Mouse (Mus musculus): ENCODE results near the gene Cdkn1a. TPM values are rescaled to one million over a fixed set of nuclear protein-coding genes. Genes with fewer than 3 reads are reported as not detected.

Cdkn1a gene
- polyA plus RNA-seq, 1 experiment from 2014 or later: 13.8 TPM

DNA sequence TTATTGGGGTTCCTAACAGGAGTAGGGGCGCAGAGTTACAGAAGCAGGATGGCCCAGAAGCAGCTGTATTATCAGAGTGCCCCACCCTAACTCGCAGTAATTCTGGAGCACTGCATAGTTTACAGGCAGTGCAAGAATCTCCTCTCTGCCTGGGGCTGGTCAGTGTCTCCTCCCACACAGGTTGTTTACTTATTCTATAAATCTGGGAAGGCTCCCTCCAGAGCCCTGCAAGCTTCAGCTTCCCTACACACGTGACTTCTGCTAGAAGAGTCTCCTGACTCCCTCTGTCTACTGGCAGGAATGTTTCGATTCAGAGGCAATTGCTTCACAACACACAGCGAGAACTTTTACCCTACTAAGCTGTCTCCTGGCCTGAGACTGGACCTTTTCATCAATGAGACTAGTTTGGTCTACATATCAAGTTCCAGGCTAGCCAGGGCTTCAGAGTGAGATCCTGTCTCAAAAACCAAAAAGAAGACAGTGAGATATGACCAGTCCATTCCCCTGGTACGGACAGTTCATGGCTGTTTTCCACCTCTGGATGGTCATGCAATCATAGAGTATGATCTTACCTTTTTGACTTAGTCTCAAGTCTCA, 32.9 kb downstream of the Cdkn1a start:
- WGBS: 62% methylated on average over 6 of the region's 6 CpGs

DNA sequence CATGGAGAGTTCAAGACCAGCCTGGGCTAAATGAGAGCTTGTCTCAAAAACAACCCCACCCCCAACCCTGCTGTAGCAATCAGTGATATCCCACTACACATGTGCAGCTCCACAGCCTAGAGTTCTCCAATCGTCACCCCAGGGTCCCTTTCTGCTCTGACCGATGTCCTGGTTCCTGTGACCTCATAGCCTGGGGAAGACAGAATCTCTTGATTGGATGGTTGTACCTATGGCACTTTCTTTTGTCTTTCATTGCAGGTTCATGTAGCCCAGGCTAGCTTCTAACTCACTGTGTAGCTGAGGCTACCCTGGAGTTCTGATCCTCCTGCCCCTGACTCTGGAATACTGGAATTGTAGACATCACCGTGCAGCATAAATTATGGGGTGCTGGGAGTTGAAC, 35.8 kb downstream of the Cdkn1a start:
- ATAC-seq (replicated peaks; ENCODE audit: low FRiP score) (no peak), DNase-seq (ENCODE audit: low spot score) (no peak)
- Histone ChIP-seq H3K4me2 (no peak overlapping the region), H3K4me1 (replicated peaks; ENCODE audit: control insufficient read depth, insufficient read depth, low read length) (no peaks in the 10 kb centered on the region), H3K27ac (ENCODE audit: low read depth, low read length) (no peak overlapping the region), H3K9me3 (ENCODE audit: control insufficient read depth, low read length) (no peaks in the 10 kb centered on the region), H3K9ac (ENCODE audit: low read depth, low read length) (no peak overlapping the region), H3K36me3 (ENCODE audit: control insufficient read depth, insufficient read depth, low read length) (no peaks in the 10 kb centered on the region), H3K4me3 (ENCODE audit: low read depth, low read length) (no peak overlapping the region), H3K27me3 (replicated peaks; ENCODE audit: control insufficient read depth, insufficient read depth, low read length) (no peaks in the 10 kb centered on the region)
- 86% methylated on average over 3 of the region's 3 CpGs for WGBS

More for the DNA sequence above, 32.9 kb downstream of the Cdkn1a start:
- H3K4me3 ChIP-seq (ENCODE audit: low read depth, low read length): no peak overlapping the region
- H3K36me3 ChIP-seq (ENCODE audit: control insufficient read depth, insufficient read depth, low read length): no peaks in the 10 kb centered on the region
- H3K27ac ChIP-seq (ENCODE audit: low read depth, low read length): no peak overlapping the region
- no peaks in the 10 kb centered on the region for H3K4me1 ChIP-seq (replicated peaks; ENCODE audit: control insufficient read depth, insufficient read depth, low read length)
- DNase-seq (ENCODE audit: low spot score) (no peak), ATAC-seq (replicated peaks; ENCODE audit: low FRiP score) (0 out of 2 replicates have a peak, but pooled peaks have one; percentile 15)
- no peak overlapping the region for H3K9ac ChIP-seq (ENCODE audit: low read depth, low read length)
- no peaks in the 10 kb centered on the region for H3K9me3 ChIP-seq (ENCODE audit: control insufficient read depth, low read length)
- H3K4me2 ChIP-seq: no peak overlapping the region
- H3K27me3 ChIP-seq (replicated peaks; ENCODE audit: control insufficient read depth, insufficient read depth, low read length): no peaks in the 10 kb centered on the region

DNA sequence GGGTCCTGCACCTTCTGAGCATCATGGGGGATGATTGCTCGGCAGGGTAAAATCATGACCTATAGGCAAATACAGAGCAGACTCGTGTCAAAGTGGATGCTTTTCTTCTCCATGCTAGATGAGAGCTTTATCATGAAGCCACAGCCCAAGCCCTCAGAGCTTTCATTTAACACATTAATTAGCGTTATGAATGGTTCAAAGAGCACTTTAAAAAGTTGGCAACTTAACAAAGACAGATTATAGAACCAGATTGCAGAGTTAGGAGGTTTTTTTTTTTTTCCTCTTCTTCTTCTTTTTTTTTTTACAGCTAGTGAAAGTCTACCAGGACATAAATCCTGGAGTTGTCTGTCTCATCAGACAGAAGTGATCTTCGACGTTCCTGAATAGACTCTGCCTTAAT, 38.6 kb downstream of the Cdkn1a start:
- H3K36me3 ChIP-seq (ENCODE audit: control insufficient read depth, insufficient read depth, low read length): no peaks in the 10 kb centered on the region
- no peaks in the 10 kb centered on the region for H3K27me3 ChIP-seq (replicated peaks; ENCODE audit: control insufficient read depth, insufficient read depth, low read length)
- H3K27ac ChIP-seq (ENCODE audit: low read depth, low read length): no peak overlapping the region
- 66% methylated on average over 5 of the region's 5 CpGs for WGBS
- DNase-seq (ENCODE audit: low spot score) (no peak), ATAC-seq (replicated peaks; ENCODE audit: low FRiP score) (no peak)
- 0 out of 2 replicates have a peak, but pooled peaks cover 4% of the 10 kb centered on the region for H3K4me1 ChIP-seq (replicated peaks; ENCODE audit: control insufficient read depth, insufficient read depth, low read length)
- no peak overlapping the region for H3K4me2 ChIP-seq
- no peak overlapping the region for H3K9ac ChIP-seq (ENCODE audit: low read depth, low read length)
- H3K4me3 ChIP-seq (ENCODE audit: low read depth, low read length): no peak overlapping the region
- H3K9me3 ChIP-seq (ENCODE audit: control insufficient read depth, low read length): no peaks in the 10 kb centered on the region

DNA sequence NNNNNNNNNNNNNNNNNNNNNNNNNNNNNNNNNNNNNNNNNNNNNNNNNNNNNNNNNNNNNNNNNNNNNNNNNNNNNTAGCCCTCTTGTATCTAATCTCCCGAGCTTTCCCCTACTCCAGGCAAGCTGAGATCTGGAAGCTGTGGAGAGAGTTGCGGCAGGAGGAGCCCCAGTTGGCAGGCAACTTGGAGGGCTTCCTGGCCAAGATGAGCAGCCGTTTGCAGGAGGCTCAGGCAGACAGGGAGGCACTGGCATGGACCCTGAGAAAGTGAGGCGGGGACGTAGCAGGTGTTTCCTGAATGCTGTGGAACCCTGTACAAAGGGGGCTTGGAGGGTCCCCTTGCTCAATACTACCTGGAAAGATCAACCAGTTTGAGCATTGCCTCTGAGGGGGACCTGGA, 44.3 kb downstream of the Cdkn1a start:
- Histone ChIP-seq H3K27me3 (replicated peaks; ENCODE audit: control insufficient read depth, insufficient read depth, low read length) (no peaks in the 10 kb centered on the region), H3K27ac (ENCODE audit: low read depth, low read length) (no peak overlapping the region), H3K4me2 (no peak overlapping the region), H3K4me1 (replicated peaks; ENCODE audit: control insufficient read depth, insufficient read depth, low read length) (0 out of 2 replicates have a peak, but pooled peaks cover 4% of the 10 kb centered on the region), H3K9ac (ENCODE audit: low read depth, low read length) (no peak overlapping the region), H3K36me3 (ENCODE audit: control insufficient read depth, insufficient read depth, low read length) (no peaks in the 10 kb centered on the region), H3K9me3 (ENCODE audit: control insufficient read depth, low read length) (no peaks in the 10 kb centered on the region), H3K4me3 (ENCODE audit: low read depth, low read length) (no peak overlapping the region)
- ATAC-seq (replicated peaks; ENCODE audit: low FRiP score) (no peak), DNase-seq (ENCODE audit: low spot score) (no peak)
- WGBS: 71% methylated on average over 5 of the region's 5 CpGs

DNA sequence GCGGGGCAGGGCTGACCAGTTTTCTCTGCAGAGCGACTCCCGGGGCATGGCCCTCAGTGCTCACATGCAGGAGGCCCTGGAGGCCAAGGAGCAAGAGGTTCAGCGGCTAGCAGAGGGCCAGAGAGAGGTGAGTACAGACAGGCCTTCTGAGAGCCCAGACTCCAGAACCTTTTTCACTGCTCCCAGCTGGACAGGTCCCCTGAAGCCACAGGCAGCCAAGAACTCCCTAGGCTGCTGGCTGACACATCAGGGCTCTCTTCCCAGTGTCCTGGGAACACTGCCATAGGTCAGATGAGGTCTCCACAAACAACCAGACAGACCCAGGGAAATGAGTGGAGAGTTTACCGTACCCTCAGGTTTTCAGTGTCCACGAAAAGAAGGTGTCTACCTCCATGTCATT, 45.5 kb downstream of the Cdkn1a start:
- Histone ChIP-seq H3K9me3 (ENCODE audit: control insufficient read depth, low read length) (no peaks in the 10 kb centered on the region), H3K4me2 (no peak overlapping the region), H3K27me3 (replicated peaks; ENCODE audit: control insufficient read depth, insufficient read depth, low read length) (no peaks in the 10 kb centered on the region), H3K9ac (ENCODE audit: low read depth, low read length) (no peak overlapping the region), H3K36me3 (ENCODE audit: control insufficient read depth, insufficient read depth, low read length) (no peaks in the 10 kb centered on the region), H3K27ac (ENCODE audit: low read depth, low read length) (no peak overlapping the region), H3K4me1 (replicated peaks; ENCODE audit: control insufficient read depth, insufficient read depth, low read length) (0 out of 2 replicates have a peak, but pooled peaks cover 4% of the 10 kb centered on the region), H3K4me3 (ENCODE audit: low read depth, low read length) (no peak overlapping the region)
- 72% methylated on average over 6 of the region's 6 CpGs for WGBS
- DNase-seq (ENCODE audit: low spot score) (no peak), ATAC-seq (replicated peaks; ENCODE audit: low FRiP score) (no peak)

DNA sequence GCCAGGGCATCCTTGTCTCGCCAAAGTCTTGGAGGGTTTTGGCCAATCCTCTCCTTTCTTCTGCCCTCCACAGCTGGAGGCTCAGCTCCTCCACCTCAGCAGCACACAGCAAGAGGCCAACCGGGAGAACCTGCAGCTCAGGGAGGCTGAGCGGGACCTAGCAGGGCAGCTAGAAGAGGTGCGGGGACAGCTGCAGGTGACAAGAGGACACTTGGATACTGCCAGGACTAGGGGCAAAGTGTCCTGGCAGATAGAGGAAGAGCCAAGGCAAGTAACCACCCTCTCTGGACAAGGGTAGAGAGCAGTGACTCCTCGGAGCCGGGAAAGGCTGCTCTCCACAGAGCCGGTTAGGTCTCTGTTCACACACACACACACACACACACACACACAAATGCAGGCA, 47.1 kb downstream of the Cdkn1a start:
- ATAC-seq (replicated peaks; ENCODE audit: low FRiP score): no peak
- no peaks in the 10 kb centered on the region for H3K27me3 ChIP-seq (replicated peaks; ENCODE audit: control insufficient read depth, insufficient read depth, low read length)
- no peak overlapping the region for H3K27ac ChIP-seq (ENCODE audit: low read depth, low read length)
- H3K9ac ChIP-seq (ENCODE audit: low read depth, low read length): no peak overlapping the region
- no peak for DNase-seq (ENCODE audit: low spot score)
- no peaks in the 10 kb centered on the region for H3K9me3 ChIP-seq (ENCODE audit: control insufficient read depth, low read length)
- H3K4me3 ChIP-seq (ENCODE audit: low read depth, low read length): no peak overlapping the region
- no peak overlapping the region for H3K4me2 ChIP-seq
- 84% methylated on average over 7 of the region's 7 CpGs for whole genome bisulfite sequencing
- no peaks in the 10 kb centered on the region for H3K36me3 ChIP-seq (ENCODE audit: control insufficient read depth, insufficient read depth, low read length)
- H3K4me1 ChIP-seq (replicated peaks; ENCODE audit: control insufficient read depth, insufficient read depth, low read length): 0 out of 2 replicates have a peak, but pooled peaks cover 4% of the 10 kb centered on the region

DNA sequence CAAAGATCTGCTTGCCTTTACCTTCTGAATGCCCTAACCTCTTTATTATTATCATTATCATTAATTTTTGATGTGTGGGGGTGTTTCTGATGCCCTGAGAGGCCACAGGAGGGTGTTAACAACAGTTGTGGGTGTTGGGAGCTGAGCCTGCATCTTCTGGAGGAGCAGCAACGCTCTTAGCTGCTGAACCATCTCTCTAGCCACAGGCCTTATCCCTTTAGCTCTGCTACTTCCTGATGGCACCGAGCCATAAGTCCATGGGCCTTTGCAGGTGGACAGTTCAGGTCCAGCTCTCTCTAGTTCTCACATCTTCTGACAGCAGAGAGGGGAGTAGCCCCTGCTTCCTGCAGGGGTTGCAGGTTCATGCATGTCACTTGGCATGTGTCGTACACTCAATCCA, 50.8 kb downstream of the Cdkn1a start:
- Histone ChIP-seq H3K36me3 (ENCODE audit: control insufficient read depth, insufficient read depth, low read length) (no peaks in the 10 kb centered on the region), H3K9me3 (ENCODE audit: control insufficient read depth, low read length) (no peaks in the 10 kb centered on the region), H3K27ac (ENCODE audit: low read depth, low read length) (no peak overlapping the region), H3K9ac (ENCODE audit: low read depth, low read length) (no peak overlapping the region), H3K4me3 (ENCODE audit: low read depth, low read length) (no peak overlapping the region), H3K4me1 (replicated peaks; ENCODE audit: control insufficient read depth, insufficient read depth, low read length) (no peaks in the 10 kb centered on the region), H3K4me2 (no peak overlapping the region), H3K27me3 (replicated peaks; ENCODE audit: control insufficient read depth, insufficient read depth, low read length) (no peaks in the 10 kb centered on the region)
- DNase-seq (ENCODE audit: low spot score) (no peak), ATAC-seq (replicated peaks; ENCODE audit: low FRiP score) (no peak)
- 75% methylated on average over 3 of the region's 3 CpGs for WGBS

DNA sequence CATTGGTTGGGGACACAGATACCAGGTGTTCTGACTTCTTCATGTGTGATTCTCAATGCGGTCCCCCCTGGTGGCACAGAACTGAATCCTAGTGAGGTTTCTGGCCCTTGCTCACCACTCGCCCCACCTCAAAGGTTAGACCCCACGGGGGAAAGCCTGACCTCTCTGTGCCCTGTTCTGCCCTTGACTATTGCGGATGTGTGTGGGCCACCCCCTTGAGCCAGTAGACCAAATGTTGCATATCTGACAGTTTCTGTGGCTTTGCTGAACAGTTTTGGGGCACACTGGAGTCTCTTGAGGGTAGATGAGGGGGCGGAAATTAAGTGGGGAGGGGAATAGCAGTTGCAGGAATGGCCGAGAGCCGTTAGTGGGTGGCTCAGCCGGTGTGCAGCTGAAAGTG, 52.5 kb downstream of the Cdkn1a start:
- no peaks in the 10 kb centered on the region for H3K36me3 ChIP-seq (ENCODE audit: control insufficient read depth, insufficient read depth, low read length)
- DNase-seq (ENCODE audit: low spot score) (no peak), ATAC-seq (replicated peaks; ENCODE audit: low FRiP score) (no peak)
- H3K27me3 ChIP-seq (replicated peaks; ENCODE audit: control insufficient read depth, insufficient read depth, low read length): no peaks in the 10 kb centered on the region
- no peaks in the 10 kb centered on the region for H3K9me3 ChIP-seq (ENCODE audit: control insufficient read depth, low read length)
- 88% methylated on average over 8 of the region's 8 CpGs for WGBS
- no peaks in the 10 kb centered on the region for H3K4me1 ChIP-seq (replicated peaks; ENCODE audit: control insufficient read depth, insufficient read depth, low read length)
- no peak overlapping the region for H3K9ac ChIP-seq (ENCODE audit: low read depth, low read length)
- H3K4me2 ChIP-seq: no peak overlapping the region
- no peak overlapping the region for H3K27ac ChIP-seq (ENCODE audit: low read depth, low read length)
- H3K4me3 ChIP-seq (ENCODE audit: low read depth, low read length): no peak overlapping the region

DNA sequence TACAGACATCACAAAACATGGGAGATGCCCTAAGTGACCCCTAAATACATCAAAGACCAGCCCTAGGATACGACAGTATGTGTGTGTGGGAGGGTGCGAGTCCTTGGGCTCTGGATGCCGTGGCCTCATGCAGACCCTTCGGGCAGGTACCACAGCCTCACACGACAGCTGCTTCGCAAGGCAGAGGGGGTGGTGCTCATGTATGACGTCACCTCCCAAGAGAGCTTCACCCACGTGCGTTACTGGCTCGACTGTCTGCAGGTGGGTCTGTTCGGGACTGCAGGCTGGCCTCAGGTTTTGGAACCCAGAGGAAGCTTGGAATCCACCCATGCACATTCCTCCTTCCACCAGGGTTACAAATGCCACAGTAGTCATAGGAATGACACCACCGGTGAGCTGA, 54.3 kb downstream of the Cdkn1a start:
- no peaks in the 10 kb centered on the region for H3K36me3 ChIP-seq (ENCODE audit: control insufficient read depth, insufficient read depth, low read length)
- DNase-seq (ENCODE audit: low spot score) (no peak), ATAC-seq (replicated peaks; ENCODE audit: low FRiP score) (no peak)
- H3K4me3 ChIP-seq (ENCODE audit: low read depth, low read length): no peak overlapping the region
- H3K27me3 ChIP-seq (replicated peaks; ENCODE audit: control insufficient read depth, insufficient read depth, low read length): no peaks in the 10 kb centered on the region
- no peaks in the 10 kb centered on the region for H3K9me3 ChIP-seq (ENCODE audit: control insufficient read depth, low read length)
- WGBS: 84% methylated on average over 12 of the region's 12 CpGs
- H3K4me1 ChIP-seq (replicated peaks; ENCODE audit: control insufficient read depth, insufficient read depth, low read length): no peaks in the 10 kb centered on the region
- H3K9ac ChIP-seq (ENCODE audit: low read depth, low read length): no peak overlapping the region
- H3K27ac ChIP-seq (ENCODE audit: low read depth, low read length): no peak overlapping the region
- H3K4me2 ChIP-seq: no peak overlapping the region

All from liver, embryonic 11.5 days (tissue).